Mouse (Mus musculus): ENCODE data around the gene Tm9sf4. TPM values are rescaled to one million over a fixed set of nuclear protein-coding genes. Genes with fewer than 3 reads are reported as not detected.

Gene Tm9sf4
- polyA plus RNA-seq, 2 experiments, result 73.4 to 100 TPM

DNA sequence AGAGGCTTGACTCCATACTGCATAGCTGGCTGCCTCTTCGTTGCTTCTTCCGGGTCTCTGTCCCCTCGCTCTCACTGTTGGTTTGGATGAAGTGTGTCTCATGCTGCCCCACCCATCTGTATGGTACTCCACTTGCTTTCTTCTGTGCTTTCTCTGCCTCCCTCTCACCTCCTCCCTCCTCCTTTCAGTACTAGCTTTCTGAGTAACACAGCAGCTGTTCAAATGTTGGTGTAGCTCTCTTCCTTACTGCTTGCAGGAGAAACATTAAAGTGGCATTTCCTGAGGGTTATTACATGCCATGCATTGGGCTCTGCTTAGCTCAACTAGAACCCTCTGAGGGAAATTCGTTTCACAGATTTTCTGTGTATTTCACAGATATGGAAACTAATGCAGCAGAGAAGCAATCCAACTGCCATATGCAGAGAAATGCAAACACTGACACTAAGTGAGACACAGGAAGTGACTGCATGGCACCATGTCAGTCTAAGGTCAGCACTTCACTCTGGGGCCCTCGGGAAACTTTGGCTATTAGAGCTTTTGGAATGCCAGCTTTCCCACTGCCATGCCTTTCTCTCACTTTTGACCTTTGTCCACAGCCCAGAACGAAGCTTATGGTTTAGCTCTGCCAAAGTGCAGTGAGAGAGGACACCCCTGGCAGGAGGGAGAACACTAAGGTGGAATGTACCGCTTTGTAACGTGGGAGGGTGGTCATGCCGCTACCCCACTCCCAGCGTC is 18.2 kb downstream of the Tm9sf4 start:
- 81% methylated on average over 10 of the region's 10 CpGs for WGBS
- H3K4me2 ChIP-seq (replicated peaks; ENCODE audit: low read depth, low read length, severe bottlenecking), result no peak overlapping the region
- no peak for DNase-seq (ENCODE audit: low spot score)
- H3K9ac ChIP-seq (ENCODE audit: low read depth, low read length, severe bottlenecking), result no peak overlapping the region
- ATAC-seq (ENCODE audit: low FRiP score, low read depth), result no peak
- no peaks in the 10 kb centered on the region for H3K9me3 ChIP-seq (ENCODE audit: control insufficient read depth, low read length)
- peaks cover 52% of the 10 kb centered on the region for H3K36me3 ChIP-seq (ENCODE audit: control insufficient read depth, insufficient read depth, low read length)
- no peak overlapping the region for H3K27ac ChIP-seq (replicated peaks; ENCODE audit: low read depth, low read length)
- no peaks in the 10 kb centered on the region for H3K4me1 ChIP-seq (ENCODE audit: control insufficient read depth, insufficient read depth, low read length)
- no peak overlapping the region for H3K4me3 ChIP-seq (replicated peaks; ENCODE audit: low read length)
- TF ChIP-seq POLR2A (IDR thresholded peaks at IDR 0.05; ENCODE audit: borderline replicate concordance, extremely low read depth, insufficient read depth, insufficient read length), result no peak
- H3K27me3 ChIP-seq (ENCODE audit: control insufficient read depth, insufficient read depth, low read length), result no peaks in the 10 kb centered on the region

DNA sequence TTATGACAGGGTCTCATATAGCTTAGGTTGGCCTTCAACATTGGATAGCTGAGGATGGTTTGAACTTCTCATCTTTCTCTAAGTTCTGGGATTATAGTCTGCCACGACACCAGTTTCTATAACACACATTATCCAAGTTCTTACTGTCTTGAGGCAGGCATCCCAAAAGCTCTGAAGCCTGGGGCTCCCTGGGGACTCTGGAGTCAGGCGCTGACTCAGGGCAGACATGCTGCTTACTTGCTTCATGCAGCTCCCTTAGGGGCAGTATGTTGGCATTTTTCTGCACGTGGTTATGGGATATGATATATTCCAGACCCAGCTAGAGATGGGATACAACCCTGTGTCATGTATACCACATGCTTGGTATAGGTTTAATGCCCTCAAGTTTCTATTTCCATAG is 18.9 kb downstream of the Tm9sf4 start:
- no peak overlapping the region for H3K9ac ChIP-seq (ENCODE audit: low read depth, low read length, severe bottlenecking)
- H3K36me3 ChIP-seq (ENCODE audit: control insufficient read depth, insufficient read depth, low read length), result peaks cover 58% of the 10 kb centered on the region
- H3K4me3 ChIP-seq (replicated peaks; ENCODE audit: low read length), result no peak overlapping the region
- no peak overlapping the region for H3K4me2 ChIP-seq (replicated peaks; ENCODE audit: low read depth, low read length, severe bottlenecking)
- WGBS, result 85% methylated on average over 3 of the region's 3 CpGs
- DNase-seq (ENCODE audit: low spot score) (no peak), ATAC-seq (ENCODE audit: low FRiP score, low read depth) (no peak)
- TF ChIP-seq POLR2A (IDR thresholded peaks at IDR 0.05; ENCODE audit: borderline replicate concordance, extremely low read depth, insufficient read depth, insufficient read length), result no peak
- no peaks in the 10 kb centered on the region for H3K4me1 ChIP-seq (ENCODE audit: control insufficient read depth, insufficient read depth, low read length)
- H3K27ac ChIP-seq (replicated peaks; ENCODE audit: low read depth, low read length), result no peak overlapping the region
- H3K27me3 ChIP-seq (ENCODE audit: control insufficient read depth, insufficient read depth, low read length), result no peaks in the 10 kb centered on the region
- H3K9me3 ChIP-seq (ENCODE audit: control insufficient read depth, low read length), result no peaks in the 10 kb centered on the region

DNA sequence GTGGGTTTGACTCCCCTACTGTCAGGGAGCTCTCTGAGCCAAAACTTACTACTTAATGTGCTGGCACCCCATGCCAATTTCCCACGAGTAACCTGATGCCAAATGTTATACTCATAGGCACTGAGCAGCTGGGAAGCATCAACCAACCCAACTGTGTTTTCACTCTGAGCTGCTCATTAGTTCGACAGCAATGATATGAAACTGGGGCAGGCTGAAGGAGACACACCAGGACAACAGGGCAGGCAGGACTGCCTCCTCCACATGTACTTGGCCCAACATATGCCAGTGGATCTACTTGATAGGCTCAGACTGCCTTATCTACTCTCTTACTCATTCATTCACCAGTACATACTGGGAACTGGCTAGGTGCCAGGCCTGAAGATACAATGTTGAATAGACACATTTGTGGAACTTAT is 25.1 kb downstream of the Tm9sf4 start:
- no peak overlapping the region for H3K27ac ChIP-seq (replicated peaks; ENCODE audit: low read depth, low read length)
- H3K9ac ChIP-seq (ENCODE audit: low read depth, low read length, severe bottlenecking), result no peak overlapping the region
- no peaks in the 10 kb centered on the region for H3K27me3 ChIP-seq (ENCODE audit: control insufficient read depth, insufficient read depth, low read length)
- 57% methylated on average over 2 of the region's 2 CpGs for WGBS
- ATAC-seq (ENCODE audit: low FRiP score, low read depth) (no peak), DNase-seq (ENCODE audit: low spot score) (no peak)
- H3K4me3 ChIP-seq (replicated peaks; ENCODE audit: low read length), result no peak overlapping the region
- H3K9me3 ChIP-seq (ENCODE audit: control insufficient read depth, low read length), result no peaks in the 10 kb centered on the region
- H3K4me1 ChIP-seq (ENCODE audit: control insufficient read depth, insufficient read depth, low read length), result no peaks in the 10 kb centered on the region
- no peak overlapping the region for H3K4me2 ChIP-seq (replicated peaks; ENCODE audit: low read depth, low read length, severe bottlenecking)
- TF ChIP-seq POLR2A (IDR thresholded peaks at IDR 0.05; ENCODE audit: borderline replicate concordance, extremely low read depth, insufficient read depth, insufficient read length), result no peak
- peaks cover 96% of the 10 kb centered on the region for H3K36me3 ChIP-seq (ENCODE audit: control insufficient read depth, insufficient read depth, low read length)

DNA sequence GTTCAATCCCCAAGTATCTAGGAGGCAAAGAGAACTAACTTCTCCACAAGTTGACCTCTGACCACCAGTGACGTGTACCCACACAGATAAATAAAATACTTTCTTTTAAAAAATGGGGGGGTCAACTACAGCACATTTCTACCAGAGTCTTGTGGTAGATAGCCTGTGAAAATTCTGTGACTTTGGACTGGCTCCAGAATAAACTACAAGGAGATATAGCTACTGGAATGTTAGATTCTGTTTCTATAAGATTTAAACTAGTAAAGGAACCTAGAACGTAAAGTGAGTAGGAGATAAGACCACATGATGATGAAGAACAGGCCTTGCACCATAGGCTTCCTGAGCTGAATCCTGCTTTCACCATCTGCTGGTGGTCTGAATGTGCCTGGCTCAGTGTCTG is 26.7 kb downstream of the Tm9sf4 start:
- no peak overlapping the region for H3K9ac ChIP-seq (ENCODE audit: low read depth, low read length, severe bottlenecking)
- no peak overlapping the region for H3K4me2 ChIP-seq (replicated peaks; ENCODE audit: low read depth, low read length, severe bottlenecking)
- TF ChIP-seq POLR2A (IDR thresholded peaks at IDR 0.05; ENCODE audit: borderline replicate concordance, extremely low read depth, insufficient read depth, insufficient read length), result no peak
- DNase-seq (ENCODE audit: low spot score) (no peak), ATAC-seq (ENCODE audit: low FRiP score, low read depth) (no peak)
- no peaks in the 10 kb centered on the region for H3K9me3 ChIP-seq (ENCODE audit: control insufficient read depth, low read length)
- H3K4me3 ChIP-seq (replicated peaks; ENCODE audit: low read length), result no peak overlapping the region
- no peaks in the 10 kb centered on the region for H3K4me1 ChIP-seq (ENCODE audit: control insufficient read depth, insufficient read depth, low read length)
- peaks cover 96% of the 10 kb centered on the region for H3K36me3 ChIP-seq (ENCODE audit: control insufficient read depth, insufficient read depth, low read length)
- H3K27me3 ChIP-seq (ENCODE audit: control insufficient read depth, insufficient read depth, low read length), result no peaks in the 10 kb centered on the region
- H3K27ac ChIP-seq (replicated peaks; ENCODE audit: low read depth, low read length), result no peak overlapping the region
- WGBS, result 79% methylated on average over 2 of the region's 2 CpGs

DNA sequence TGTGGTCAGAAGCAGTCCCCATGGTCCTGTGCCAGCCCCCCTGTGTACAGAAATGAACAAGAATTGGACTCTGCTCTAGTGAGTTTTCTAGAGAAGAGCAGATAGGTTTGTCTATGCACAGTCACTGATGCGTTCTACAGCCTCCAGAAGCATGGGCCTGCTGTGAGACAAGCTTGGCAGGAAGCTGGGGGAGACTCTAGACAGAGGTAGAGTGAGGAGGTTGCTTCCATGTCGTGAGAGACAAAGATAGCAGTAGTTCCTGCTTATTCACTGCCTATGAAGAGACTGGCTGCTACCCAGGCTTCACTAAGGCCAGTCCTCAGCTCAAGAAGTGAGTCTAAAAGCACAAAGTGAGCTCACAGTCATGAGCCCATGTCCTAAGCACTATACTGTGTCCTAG is 30.1 kb downstream of the Tm9sf4 start:
- no peak overlapping the region for H3K4me3 ChIP-seq (replicated peaks; ENCODE audit: low read length)
- no peak overlapping the region for H3K9ac ChIP-seq (ENCODE audit: low read depth, low read length, severe bottlenecking)
- DNase-seq (ENCODE audit: low spot score) (no peak), ATAC-seq (ENCODE audit: low FRiP score, low read depth) (no peak)
- H3K4me1 ChIP-seq (ENCODE audit: control insufficient read depth, insufficient read depth, low read length), result no peaks in the 10 kb centered on the region
- WGBS, result 81% methylated on average over 2 of the region's 2 CpGs
- TF ChIP-seq POLR2A (IDR thresholded peaks at IDR 0.05; ENCODE audit: borderline replicate concordance, extremely low read depth, insufficient read depth, insufficient read length), result no peak
- H3K9me3 ChIP-seq (ENCODE audit: control insufficient read depth, low read length), result no peaks in the 10 kb centered on the region
- peaks cover 90% of the 10 kb centered on the region for H3K36me3 ChIP-seq (ENCODE audit: control insufficient read depth, insufficient read depth, low read length)
- H3K4me2 ChIP-seq (replicated peaks; ENCODE audit: low read depth, low read length, severe bottlenecking), result no peak overlapping the region
- H3K27me3 ChIP-seq (ENCODE audit: control insufficient read depth, insufficient read depth, low read length), result no peaks in the 10 kb centered on the region
- no peak overlapping the region for H3K27ac ChIP-seq (replicated peaks; ENCODE audit: low read depth, low read length)
